Mouse (Mus musculus) kidney, adult 11 months (tissue): ENCODE data around the gene Mrpl55.
"Not testable (repeated sequence)": the region's sequence is repeated elsewhere in the genome, so short reads cannot be mapped to it uniquely, and the experiment has no call there.

Experiments
- DNase-seq: peaks from one replicate; pipeline ENCODE4 v3.0.0; 2022

The Mrpl55 gene

DNA sequence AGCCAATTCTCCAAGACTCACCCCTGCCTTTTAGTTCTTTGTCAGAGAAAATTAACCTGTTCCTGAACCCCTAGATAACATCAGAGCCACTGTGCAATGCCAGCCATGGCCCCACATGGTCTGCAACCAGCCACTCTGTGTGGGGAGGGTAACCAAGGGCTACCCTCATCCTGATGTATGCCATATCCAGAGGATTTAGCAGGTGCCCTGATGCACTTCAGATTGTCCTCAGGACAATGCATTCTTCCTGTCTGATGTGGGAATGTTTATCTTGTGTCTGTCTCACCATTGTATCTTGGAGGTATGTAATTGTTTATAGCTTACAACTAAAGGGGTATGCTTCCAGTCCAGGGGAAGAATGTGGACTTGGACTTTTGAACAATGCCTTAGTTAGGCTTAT is 6.1 kb upstream of the Mrpl55 start:
- no peak for DNase-seq

DNA sequence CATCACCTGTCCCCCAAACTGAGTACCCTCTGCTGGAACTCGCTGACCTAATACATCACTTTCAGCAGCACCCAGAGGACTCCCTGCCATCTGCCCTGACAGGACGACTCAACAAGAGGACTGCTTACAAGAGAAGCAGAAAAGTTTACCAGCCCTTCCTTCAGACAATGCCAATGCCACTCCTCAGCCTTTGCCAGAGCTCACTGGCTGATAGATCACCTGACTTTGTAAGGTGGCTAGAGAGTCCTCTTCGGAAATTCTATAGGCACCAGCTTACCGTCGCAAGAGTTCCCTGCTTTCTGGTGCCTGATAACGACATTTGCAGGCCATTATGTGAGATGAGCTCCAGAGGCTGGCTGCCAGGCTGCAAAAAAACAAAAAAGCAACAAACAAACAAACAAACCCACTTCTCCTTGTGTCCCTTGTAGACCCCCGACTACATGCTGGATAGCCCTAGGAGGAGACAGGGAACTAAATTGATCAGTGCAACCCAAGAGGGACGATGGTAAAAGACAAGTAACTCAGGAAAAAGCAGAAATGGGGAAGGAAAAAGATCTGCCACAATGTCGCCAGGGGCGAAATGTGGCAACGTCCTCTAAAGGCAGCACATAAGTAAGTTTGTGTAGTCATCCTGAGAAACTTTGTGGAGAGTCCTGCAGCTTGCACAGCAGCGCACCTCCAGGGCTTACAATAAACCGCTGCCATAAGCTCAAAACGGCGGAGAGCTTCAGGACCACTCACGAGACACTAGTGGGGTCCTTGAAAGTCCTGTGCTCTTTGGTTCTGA is 877 bp upstream of the Mrpl55 start:
- no peak for DNase-seq

DNA sequence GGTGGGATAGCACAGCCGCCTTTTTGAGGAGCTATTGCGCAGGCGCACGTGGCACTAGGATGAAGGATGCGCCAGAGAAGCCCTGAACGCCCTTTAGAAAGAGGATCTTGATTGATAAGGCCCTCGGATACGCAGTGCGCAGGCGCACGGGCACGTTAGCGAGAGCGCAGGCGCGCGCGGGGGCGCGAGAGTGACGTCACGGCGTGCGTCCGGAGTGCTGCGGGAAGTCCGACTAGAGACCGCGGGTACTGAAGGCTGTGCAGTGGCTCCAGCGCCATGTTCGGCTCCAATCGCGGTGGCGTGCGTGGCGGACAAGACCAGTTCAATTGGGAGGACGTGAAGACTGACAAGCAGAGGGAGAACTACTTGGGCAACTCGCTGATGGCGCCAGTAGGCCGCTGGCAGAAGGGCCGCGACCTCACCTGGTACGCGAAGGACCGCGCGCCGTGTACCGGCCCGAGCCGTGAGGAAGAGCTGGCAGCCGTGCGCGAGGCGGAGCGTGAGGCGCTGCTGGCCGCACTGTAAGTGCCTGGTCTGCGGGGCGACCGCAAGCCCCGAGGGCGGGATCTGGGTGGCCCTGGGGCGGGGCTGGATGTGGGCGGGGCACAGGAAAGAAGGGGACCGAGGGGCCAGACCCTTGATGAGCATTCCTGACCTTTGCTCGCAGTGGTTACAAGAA is 6.0 kb downstream of the Mrpl55 start, which contains the start of gene 2310033P09Rik:
TSS of gene 2310033P09Rik (plus strand) at position 169 of the 679 bp plus-strand sequence.
- peak; percentile 92 for DNase-seq

DNA sequence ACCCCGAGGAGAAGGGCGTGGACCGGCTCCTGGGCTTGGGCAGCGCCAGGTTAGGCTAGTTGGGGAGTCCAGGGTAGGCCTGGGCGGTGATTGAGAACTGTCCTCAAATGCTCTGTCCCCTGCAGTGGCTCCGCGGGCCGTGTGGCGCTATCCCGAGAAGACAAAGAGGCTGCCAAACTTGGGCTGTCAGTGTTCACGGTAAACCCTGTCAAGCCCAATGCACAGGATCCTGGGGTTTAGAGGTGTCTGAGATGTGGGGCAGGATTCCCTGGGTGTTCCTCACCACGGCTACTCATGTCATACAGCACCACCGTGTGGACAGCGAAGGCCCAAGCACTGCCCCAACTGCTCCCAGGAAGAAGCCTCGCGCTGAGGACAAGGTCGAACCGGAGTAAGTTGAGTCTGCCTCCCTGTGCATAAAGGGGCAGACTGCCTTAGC is 6.7 kb downstream of the Mrpl55 start:
- DNase-seq: peak; percentile 79

DNA sequence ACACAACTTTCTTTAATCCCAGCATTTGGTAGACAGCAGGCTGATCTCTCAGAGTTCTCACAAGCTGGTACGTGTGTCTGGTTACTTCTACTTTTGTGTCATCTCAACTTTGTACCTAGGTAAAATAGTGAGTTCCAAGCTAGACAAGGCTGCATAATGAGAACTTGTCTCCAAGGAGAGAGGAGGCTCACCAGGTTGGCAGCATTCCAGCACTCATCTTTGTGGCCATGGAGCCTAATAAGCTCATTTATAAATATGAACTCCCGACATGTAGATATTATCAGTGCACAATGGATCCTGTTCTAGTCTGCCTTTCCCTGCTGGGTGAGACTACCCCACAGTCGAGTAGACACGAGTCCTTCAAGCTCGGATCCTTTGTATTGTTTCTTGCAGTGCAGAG is 7.3 kb downstream of the Mrpl55 start:
- no peak for DNase-seq

DNA sequence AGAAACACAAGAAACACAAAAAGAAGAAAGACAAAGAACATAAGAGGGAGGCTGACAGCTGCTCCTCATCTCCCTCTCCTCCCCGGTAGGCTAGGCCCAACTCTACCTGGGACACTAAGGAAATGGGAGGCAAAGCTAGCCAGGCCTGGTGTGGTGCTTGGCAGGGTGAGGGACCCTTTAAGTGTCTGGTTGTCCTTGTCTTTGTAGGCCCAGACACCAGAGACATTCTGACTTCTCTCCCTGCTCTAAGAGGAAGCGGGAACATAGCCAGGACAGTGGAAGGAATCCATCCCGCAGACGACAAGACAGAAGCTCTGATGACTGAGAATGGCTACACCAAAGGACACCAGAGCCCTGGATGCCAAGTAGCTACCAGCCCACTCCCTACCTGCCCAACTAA is 7.7 kb downstream of the Mrpl55 start:
- no peak for DNase-seq

DNA sequence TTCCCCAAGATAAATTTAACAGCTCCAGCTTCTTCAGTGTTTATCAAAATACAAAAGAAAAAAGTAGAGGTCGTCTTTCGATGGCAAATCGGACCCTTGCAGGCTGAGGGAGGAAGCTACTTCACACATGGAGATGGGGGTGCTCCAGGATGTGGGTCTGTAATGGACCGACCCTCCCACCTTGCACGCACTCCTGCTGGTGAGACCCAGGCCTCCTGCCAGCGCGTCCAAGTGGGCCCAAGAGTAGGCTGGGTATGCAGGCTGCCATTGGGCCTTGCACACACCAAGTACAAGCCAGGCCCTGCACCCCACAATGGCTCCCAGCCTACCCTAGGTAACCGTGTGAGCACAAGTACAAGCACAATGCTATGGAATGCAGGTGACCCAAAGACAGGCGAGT is 9.3 kb downstream of the Mrpl55 start:
- DNase-seq: not testable (repeated sequence)

DNA sequence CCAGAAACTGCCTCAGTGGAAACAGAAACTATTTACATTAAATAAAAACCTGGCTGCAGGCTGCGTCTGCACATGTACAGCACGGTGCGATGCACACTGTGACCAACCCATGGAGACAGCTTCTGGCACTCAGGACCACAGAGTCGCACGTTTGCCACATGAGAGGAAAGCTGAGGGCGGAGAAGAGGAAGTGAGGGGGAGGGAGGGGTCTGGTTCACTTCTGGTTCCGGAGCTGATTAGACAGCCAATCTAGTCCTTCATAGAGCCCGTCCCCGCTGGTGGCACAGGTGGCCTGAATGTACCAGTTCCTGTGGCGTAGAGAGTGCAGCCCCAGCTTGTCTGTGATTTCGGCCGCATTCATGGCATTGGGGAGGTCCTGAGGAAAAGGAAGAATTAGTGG is 10.0 kb downstream of the Mrpl55 start:
- not testable (repeated sequence) for DNase-seq

DNA sequence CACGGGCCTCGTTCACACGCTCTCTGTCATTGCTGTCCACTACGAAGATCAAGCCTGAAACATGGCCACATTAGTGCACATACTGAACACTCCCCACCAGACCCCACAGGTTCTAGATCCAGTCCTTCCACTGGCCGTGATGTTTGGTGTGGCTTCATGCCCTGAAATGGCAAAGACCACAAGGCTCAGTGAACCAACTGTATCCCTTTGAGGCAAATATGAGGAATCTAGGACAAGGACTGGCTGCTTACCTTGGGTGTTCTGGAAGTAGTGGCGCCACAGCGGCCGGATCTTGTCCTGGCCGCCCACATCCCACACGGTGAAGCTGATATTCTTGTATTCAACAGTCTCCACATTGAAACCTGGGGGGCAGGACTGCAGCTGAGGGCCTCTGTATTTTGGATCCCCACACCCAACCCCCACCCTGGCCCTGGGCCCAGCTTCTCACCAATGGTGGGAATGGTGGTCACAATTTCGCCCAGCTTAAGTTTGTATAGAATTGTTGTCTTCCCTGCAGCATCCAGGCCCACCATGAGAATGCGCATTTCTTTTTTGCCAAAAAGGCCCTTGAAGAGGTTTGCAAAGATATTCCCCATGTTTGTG is 10.7 kb downstream of the Mrpl55 start:
- DNase-seq: no peak

DNA sequence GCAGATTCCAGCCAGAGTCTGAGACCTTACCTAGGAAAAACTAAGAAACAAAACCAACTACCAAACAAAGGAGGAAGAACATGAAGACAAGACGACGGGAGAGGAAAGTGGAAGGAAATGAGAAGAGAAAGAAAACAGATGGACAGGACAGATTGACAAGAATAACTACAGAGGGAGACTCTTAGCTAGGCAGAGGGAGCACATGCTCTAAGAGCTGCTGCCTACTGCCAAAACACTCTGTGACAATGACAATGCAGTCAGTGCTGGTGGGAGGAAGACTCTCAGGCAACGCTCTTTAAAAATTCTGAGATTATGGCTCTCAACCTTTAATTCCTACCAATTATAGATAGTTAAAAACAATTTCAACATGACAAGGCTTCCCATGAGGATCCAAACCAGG is 14.7 kb downstream of the Mrpl55 start:
- no peak for DNase-seq

DNA sequence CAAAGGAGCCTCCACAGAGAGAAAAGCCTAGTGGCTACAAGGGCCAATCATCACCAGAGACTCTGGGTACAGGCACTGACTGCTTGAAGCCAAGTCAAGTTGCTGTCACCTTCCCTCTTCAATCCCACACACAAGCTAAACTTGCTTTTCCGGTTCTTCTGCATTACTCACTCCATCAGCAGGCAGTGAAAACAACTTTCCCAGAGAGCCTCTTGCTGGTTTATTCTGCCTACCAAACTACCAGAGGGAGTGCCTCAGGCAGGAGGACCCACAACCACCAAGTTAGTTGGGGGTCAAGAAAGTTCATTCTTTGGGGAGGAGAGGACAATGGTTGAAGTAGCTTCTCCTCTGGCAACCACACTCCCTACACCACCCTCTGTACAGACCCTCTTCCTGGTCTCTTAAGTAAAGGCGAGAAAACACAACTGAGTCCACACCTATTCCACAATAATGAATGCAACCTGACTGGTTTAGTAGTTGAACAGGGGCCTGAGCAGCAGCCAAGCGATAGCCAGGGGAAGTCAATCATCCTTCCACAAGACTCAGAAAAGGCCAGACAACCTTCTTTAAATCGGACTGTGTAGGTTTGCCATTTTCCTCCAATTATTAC is 16.2 kb downstream of the Mrpl55 start:
- DNase-seq: peak; percentile 75

DNA sequence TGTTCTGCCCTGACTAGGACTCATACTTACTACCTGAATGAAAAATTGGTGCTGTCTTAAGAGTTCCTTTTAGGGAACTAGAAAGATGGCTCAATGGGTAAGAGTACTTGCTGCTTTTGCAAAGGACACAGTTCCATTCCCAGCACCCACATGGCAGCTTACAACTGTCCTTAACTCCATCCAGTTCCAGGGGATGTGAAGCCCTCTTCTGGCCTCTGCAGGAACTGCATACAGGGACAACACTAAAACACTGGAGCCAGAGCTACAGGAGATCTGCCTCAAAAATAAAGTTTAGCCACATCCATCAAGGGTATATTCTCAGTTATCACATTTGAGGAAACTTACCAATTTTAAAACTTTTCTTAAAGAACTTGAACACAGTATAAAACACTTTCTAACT is 16.8 kb downstream of the Mrpl55 start:
- DNase-seq: no peak

DNA sequence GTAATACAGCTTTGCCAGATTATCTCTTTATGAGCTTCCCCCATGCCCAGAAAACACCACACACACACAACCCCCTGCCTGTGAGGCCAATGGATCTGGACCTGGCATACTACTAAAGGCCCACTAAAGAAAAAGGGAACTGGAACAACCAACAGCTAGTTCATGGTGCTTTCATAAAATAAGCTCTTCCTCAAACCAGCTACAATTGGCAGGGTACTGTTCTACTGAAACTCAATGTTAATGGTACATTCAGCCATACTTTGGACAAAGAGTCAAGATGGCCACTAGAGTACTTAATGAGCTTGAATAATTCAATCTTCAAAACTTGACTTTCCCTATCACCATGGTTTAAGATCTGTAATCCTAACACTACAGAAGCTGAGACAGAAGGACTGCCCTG is 19.3 kb downstream of the Mrpl55 start:
- no peak for DNase-seq

DNA sequence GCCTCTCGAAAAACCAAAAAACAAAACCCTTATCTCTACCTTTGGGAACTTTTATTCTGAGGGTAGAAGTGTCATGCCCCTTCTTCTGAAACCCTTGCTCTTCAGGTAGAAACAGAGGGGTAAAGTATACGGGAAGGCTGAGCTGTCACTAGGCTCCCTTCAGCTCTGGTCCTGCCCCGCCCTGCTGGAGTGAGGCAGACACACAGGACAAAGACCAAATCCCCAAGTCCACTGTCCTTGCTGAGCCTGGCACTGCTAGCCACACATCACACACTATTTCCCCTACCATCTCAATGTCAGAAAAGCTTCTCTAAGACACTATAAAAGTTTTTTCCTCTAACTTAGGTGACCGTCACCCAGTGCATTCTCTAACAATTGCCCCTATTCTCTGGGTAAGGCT is 20.0 kb downstream of the Mrpl55 start:
- no peak for DNase-seq

DNA sequence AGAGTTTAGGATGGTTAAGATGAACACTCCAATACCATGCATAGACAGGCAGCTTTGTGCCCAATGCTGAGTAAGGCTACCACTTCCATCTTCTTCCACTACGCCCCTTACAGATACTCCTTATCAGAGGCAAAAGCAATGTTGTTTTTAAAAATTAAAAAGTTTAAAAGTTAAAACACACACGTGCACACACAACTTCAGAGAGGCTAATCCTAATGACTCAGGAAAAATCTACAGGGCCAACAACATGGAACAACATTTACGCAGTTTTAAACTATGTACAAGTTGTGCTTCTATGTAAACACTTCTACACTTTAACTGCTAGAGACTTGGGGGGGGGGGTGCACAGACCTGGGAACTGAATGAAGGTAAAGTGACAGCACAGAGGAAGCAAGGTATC is 21.7 kb downstream of the Mrpl55 start:
- no peak for DNase-seq

DNA sequence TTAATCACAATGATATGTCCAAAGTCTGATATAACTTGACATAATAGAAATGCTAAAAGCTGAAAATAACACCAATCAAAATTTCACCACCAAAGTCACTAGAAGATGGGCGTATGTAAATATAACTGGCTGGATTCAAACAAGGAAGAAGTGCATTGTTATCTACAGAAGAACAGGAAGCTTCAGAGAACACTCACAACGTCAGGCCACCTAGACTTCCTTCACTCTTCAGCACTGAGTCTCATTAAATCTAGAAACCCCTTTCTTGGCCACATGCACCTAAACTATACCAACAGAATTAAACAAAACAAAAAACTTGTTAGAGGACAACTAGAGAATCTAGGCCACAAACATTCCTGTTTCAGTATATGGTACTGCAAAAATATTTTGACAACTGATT is 22.2 kb downstream of the Mrpl55 start:
- DNase-seq: no peak

DNA sequence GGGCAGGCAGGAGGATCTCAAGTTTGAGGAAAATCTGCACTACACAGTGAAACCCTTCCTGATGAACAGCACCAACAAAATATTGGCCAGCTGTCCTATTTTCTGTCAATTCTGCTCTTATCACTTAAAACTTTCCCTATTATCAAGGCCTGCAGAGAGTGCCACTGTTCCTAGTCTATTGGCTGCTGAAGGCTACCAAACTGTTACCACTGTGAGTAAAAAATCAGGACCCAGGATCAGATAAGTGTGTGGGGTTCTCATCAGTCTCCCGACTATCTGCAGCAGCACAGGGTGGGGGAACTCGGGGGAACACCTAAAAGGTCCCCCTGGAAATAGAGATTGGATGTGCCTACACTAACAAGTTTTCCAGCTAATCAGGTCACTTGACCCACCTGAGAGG is 22.9 kb downstream of the Mrpl55 start:
- DNase-seq: no peak

DNA sequence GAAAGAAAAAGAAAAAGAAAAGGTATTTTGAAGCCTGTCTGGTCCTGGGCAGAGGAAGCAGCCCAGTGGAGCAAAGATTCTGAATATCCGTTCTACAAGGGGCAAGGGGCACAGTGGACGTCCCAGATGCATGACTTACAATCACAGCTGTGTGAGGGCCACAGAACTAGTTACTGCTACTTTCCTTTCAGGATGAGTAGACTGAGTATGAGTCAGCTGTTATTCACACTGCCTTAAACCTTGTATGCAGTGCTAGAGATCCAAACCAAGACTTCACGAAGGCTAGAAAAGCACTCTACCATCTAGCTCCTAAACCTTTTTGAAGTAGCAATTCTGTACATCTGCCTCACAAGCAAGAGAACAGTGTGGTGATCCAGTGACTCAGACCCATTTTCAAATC is 24.0 kb downstream of the Mrpl55 start:
- no peak for DNase-seq

DNA sequence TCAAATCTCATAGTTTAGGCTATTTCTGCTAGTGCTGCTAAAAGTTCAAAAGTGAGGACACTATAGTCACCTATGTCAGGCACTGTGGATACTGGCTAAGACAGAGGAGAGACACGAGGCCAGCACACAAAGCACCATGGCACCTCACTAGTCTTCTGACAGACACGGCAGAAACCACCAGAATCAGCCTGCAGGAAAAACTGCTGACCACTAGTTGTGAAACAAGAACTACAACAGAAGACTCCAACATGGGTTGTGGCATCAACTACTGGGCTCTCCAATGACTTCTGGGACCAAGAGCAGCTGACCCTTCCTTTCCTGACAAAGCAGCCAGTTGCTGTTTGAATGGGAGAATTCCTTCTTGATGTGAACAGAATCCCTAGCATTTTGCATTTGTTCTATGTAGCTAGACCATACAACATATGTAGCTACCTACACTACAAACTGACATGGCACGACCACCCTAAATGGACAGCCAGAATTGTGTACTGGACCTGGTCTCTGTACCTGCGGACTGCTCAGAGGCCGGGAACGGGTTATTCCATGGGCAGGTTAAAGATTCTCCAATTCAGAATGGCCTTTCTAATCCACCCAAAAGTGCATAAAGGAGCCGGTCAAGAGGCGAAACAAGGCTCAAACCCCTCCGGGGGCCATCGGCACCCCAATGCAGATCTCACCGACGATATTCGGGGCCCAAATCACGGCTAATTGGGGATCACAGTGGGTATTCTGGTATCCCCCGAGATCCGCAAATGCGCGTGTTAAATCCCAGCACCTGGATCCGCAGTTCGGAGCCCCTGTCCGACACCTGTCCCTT is 24.7 kb downstream of the Mrpl55 start:
- DNase-seq: peak; percentile 44

DNA sequence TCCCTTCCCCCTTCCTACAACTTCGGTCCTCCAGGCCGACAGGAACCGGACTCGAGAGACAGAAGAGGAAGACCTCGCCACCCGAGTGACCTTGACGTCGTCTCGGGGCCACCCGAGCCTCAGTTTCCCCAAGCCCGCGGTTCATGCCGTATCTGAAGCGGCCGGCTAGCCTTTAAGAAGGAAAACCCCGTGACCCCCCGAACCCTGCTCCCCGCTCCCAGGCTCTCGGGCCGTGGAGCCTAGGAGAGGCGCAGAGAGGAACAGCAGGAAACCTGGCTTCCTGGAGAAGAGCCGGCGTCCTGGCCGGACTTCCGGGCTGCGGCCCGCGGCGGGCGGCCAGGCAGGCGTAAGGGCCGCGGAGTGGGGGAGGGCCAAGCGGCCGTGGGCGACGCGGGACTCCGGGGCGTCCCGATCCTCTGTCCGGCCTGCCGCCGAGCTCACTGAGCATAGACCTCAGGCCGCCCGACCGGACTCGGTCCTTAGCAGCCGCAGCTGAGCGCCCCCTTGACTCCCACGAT is 25.4 kb downstream of the Mrpl55 start:
- no peak for DNase-seq

DNA sequence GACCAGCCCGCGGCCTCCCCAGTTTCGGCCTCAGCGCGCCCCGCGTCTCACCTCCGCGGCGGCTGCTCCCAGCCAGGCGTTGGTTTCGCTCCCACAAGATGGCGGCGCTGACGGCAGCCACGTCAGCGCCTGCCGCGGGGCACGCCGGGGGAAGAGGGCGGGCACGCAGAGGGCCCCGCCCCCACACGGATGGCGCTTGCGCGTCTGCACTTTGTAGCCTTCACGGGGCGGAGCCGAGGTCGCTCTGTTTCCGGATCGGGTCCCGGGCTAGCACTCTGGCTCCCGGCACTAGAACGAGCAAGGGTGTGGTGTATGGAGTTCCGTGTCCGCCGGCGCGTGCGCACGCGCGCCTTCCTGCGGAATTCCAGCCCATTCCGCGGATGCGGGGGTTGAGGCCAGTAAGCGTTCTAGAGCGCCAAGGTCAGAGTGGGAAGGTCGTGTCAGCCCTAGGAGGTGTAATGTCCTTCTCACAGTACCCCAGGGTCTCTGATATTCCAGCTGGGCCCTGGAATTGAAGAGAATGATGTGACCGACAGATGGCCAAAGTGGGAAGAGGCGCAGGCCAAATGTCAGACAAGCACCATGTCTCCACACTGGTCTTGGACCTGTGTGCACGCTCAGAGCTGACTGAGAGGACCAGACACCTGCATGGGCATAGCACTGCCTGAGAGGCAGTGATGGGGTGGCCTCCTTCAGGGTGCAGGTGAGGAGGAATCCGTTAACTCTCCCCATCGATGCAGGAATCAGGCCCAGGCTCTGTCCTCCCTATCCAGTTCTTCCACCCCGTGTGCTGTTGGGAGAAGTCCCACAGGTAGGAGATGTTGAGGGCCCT is 26.1 kb downstream of the Mrpl55 start, which contains the start of gene Arf1:
TSS of gene Arf1 (minus strand) at position 149 of the 832 bp plus-strand sequence.
- peak; percentile 96 for DNase-seq
